Mouse (Mus musculus): ENCODE data around the gene Mrps23.

Mrps23 gene

GRCm38 (mm10) chr11:88213757-88214156 is 9.6 kb downstream of the Mrps23 start:
- DNase-seq: no peak

- DNase-seq: peak; percentile 43
Measured at GRCm38 (mm10) chr11:88214881-88215831, 11.0 kb downstream of the Mrps23 start.

DNA sequence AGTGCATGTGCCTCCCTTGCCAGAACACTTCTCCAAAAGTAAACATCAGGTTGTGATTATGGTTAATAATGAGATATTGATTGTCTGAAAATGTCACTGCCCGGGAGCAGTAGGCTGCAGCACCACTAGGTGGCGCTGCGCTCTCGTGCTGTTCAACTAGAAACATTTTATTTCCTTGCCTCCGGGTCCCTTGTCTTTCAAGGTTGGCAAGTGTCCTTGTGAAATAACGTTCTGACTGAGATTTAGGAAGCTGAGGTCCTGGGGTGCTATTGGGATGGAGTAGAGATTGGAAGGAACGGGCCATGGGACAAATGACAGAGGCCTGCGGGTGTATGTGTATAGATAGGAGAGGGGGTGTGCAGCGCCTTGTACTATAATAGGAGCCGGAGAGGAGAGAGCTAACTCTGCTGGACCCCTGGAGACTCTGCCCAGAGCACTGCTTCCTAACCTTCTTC is 12.1 kb downstream of the Mrps23 start:
- DNase-seq: peak; percentile 60

DNA sequence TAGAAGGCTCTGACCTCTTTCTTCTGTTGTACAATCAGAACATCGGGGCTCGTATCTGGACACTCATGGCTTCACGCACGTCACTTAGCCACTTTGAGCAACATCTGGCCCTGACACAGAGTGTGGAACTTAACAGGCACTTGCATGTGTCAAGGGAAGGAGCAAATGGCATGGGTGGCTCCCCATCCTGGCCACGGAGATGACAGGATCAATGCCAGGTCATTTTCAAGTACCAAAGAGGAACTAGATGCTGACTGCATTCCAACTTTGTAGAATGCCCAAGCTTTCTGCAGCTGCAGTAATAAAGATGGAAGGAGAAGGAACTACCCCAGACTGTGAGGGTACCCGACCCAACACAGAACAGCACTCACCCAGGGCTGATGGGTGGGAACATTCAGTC is 14.0 kb downstream of the Mrps23 start:
- no peak for DNase-seq

DNA sequence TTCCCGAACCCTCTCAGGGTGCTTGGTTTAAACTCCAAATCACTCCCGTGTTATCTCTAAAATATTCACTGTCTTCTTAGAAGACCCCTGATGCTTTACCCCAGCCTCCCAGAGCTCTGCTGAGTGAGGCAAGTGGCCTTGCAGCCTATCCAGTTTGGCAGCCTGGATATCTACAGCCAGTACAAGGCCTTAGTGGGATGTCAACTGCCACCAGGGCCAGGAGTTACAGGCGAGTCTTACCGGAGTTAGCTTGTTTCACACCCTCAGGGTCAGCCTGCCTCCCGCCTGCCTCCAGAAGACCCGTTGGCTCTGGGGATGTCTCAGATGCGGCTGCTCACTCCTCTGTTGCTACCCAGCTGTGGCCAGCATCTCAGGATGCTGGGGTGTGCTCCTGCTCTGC is 14.4 kb downstream of the Mrps23 start:
- DNase-seq: no peak

GRCm38 (mm10) chr11:88221929-88222475 is 17.8 kb downstream of the Mrps23 start:
- no peak for DNase-seq

GRCm38 (mm10) chr11:88227001-88227957 is 23.1 kb downstream of the Mrps23 start:
- DNase-seq: no peak

DNA sequence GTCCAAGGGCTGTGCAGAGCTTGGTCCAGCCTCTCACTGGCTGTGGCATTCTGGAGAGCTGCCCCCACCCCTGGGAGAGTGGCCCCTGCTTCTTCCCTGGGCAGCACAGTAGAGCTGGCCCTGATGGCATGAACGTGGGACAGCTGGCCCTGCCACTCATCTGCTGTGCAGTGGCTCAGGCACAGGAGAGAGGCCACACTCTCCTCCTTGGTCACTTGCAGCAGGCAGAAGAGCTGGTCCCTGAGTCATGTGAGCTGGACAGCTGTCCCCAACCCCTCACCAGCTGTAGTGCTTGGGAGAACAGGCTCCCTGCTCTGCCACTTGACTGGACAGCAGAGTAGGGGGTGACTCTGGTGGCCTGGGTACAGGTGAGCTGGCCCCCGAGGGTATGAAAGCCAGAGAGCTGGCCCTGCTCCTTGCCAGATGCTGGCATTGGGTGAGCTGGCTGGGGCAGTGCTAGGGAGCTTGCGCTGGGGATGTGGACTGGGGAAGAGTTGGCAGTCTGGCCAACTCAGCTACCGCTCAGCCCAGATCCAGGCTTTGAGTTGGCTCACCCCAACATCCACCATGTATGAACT is 27.1 kb downstream of the Mrps23 start:
- no peak for DNase-seq

DNA sequence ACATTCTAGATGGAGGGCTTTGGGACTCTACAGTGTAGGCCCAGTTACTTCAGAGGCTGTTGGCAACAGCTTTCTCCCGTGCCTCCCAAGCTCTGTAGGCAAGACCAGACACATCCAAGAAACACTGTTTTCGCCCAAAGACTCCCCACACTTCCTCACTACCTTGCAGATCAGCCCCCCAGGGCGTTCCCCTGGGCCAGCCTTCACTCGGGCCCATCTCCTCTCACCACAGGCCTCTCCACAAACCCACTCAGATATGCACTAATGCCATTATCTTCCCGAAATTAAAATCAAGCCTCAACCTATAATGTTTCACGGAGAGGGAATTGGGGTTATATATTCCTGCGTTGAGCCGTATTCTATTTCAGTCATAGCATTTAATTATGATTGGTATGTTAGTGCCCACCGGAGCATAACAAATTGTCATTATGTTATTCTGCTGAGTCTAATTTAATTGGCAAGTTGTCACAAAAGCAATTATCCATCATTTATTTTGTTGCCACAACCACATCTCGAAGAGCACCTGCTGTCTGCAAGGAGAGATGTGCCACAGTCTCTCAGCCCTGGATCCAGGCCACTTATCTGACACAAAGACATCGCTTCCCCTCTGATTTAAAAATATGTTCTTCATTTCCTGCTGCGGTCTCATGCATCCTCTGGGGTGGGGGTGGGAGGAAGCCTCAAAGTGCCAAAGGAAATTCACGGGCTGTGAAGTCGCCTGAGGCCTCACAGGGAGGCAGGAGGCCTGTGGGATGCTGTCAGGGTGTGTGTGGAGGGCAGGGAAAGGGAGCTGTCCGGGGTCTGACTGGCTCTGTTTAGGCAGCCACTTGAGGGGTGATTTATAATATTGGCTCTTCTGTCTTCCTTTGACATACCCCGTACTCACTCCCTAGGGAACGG is 29.6 kb downstream of the Mrps23 start:
- no peak for DNase-seq

DNA sequence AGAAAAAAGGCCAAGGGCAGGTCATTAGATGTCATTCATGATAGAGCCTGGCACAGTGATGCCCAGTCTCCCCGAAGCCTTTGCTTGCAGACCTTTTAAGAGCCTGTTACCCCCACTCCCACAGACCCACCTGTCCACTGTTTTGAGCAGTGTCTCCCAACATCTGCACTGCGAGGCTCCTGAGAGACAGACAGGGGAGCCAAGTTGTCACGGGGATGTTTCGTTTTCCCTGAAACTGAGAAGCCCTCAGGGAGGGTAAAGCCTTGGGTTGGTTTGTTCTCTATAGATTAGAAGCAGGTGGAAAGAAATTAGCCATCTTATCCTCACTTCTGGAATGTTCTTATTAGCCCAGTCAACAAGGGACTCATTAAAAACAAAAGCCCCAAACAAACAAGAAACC is 30.6 kb downstream of the Mrps23 start:
- no peak for DNase-seq

DNA sequence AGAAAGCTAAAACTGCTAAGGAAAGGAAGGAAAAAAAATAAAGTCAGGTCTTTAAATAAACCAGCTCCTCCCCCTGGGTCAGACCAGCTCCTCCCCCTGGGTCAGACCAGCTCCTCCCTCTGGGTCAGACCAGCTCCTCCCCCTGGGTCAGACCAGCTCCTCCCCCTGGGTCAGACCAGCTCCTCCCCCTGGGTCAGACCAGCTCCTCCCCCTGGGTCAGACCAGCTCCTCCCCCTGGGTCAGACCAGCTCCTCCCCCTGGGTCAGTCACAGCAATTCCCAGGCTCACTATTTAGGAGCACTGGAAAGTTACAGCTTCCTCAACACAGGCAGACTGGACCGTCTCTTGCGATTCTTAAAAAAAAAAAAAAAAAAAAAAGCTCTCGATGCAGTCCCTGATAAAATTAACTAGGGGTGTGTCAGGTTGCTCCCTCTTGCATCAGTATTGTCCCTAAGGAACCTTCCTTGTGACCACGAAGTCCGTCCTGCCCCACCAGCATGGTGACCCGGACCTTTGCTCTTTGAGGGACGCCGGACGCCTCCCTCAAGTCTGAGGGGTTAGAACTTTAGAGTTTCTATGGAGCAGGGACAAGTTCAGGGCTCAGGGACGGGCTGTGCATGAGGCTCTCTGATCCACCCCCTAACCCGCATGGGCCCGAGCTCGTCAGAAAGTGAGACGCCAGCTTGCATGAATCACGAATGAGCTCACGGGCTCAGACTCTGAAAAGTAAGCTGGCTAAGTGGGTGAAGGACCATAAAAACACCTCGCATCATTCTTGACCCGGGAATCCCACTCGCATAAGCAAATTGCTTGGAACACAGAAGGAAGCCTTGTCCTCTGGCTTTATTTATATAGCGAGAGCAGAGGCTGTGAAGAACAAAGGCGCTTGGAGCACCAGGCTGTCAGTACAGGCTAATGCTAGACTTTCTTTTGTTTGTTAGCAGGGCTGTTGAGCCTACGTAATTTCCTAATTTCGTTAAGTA is 31.3 kb downstream of the Mrps23 start:
- peak; percentile 37 for DNase-seq

DNA sequence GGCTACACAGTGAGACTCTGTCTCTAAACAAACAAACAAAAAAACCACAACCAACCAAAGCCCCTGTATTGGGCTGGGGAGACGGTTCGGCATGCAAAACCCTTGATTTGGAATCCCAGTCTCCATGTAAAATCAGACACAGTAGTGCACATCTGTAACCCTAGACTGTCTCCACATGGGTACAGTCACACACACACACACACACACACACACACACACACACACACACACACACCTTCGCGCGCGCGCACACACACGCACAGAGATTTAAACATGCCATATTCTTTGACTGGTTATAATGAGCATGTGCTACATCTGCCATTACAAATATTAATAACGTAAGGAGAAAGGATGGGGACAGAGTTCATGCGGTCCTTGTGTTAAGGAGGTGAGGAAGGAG is 36.1 kb downstream of the Mrps23 start:
- DNase-seq: no peak

DNA sequence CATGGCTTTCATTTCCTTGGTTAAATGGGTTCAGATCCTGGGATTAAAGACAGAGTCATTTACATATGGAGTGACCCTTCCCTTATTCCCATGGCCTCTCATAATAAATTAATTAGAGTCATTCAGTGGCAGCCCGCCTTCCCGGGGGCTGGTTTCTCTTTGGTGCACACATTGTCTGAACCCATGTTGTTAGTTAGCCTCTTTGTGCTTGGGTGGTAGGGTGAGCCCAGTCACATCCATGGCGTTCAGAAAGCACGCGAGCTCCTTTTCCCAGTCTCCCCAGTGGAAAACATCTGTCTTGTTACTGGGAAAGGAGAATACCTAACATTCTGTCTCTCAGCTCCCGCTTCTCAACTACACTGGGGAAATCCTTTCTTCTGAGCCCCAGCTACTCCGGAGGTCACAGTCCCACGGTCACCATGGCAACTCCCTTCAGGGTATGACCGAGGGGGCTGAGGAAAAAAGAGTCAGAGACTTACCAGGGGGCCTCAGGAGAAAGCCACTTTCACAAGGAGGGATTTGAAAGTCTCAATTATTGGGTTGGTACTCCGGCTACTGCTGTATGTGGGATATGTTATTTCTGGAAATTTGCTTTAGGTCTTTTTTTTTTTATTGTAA is 36.7 kb downstream of the Mrps23 start:
- DNase-seq: no peak

DNA sequence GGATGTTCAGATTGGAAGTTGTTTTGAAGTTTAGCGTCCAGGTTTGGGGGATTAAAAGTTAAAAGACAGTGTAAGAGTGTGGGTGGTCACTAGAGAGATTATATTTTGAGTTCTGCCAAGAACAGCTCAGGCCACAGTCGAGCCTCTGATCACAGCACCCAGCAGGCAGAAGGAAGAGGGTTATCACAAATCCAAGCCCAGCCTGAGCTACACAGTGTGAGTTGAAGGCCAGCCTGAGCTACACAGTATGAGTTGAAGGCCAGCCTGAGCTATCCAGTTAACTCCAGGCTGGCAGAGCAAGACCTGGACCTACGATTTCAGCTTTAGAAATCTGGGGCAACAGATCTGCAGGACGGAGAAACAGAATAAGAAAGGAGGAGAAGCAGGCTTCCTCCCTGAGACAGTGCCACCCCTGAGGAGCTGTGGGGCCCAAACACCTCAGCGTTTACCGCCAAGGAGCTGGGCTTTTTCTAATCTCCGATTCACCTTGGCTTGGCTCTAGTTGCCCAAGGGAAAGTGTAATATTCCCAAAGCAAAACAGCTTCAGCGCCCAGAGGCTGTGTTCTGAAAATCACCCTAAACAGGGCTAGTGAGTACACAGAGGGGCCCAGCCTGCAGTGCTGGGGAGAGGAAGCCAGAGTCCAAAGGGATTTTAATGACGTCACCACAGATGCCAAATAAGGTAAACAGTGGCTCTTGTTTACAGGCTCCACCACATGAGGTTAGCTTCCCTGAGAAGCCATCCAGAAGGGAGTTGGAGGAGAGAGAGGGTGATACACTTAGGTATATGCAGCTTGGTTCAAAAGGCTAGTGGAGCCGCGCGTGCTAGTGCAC is 37.5 kb downstream of the Mrps23 start:
- DNase-seq: no peak

DNA sequence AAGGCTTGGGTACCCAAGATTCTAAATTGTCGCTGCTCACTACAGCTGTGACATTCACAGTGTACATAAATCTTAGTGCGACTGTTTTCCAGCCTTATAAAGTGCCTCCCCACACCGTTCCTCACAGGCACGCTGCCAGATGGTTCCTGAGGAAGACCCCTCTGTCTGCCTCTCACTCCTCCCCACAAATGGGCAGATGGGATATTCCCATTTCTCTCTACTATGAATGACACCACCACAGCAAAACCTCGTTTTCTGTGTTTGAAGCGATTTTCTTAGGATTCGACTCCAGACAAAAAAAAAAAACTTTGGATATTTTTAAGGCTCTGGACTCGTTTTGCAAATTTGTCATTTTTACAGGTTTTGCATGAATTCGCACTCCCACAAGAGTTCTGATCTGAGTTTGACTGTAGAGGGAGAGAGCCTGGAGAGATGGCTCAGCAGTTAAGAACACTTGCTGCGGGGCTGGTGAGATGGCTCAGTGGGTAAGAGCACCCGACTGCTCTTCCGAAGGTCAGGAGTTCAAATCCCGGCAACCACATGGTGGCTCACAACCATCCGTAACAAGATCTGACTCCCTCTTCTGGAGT is 41.5 kb downstream of the Mrps23 start:
- no peak for DNase-seq

GRCm38 (mm10) chr11:88248636-88249035 is 44.4 kb downstream of the Mrps23 start:
- no peak for DNase-seq

GRCm38 (mm10) chr11:88250568-88250967 is 46.4 kb downstream of the Mrps23 start:
- no peak for DNase-seq

DNA sequence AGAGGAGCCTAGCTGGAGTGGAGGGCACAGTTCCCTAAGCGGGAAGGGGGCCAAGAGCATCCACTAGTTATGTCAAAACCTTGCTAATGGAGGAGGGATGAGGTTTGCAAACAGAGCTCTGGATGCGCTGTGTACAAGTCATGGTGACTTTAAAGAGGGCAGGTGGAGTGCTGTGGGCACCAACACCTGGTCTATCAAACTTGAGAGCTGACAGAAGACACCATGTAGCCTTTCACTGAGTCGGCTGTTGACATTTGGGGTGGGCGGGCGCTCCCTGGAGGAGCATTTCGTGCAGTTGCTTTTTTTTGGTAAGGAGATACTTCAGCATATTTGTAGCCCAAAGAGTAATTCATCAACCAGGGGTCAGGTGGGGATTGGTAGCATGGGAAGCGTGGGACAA is 47.1 kb downstream of the Mrps23 start:
- DNase-seq: no peak
